Mouse (Mus musculus) testis, adult 2 months (tissue): ENCODE data around the gene Vbp1. TPM values are rescaled to one million over a fixed set of nuclear protein-coding genes. Genes with fewer than 3 reads are reported as not detected.
"Not testable (repeated sequence)": the region's sequence is repeated elsewhere in the genome, so short reads cannot be mapped to it uniquely, and the experiment has no call there.

ENCODE experiments used
- H3K27ac ChIP-seq: fragments of 200-500 bp; 2 replicates; pipeline ENCODE4 v1.5.1; 2012; ENCODE audit warnings: low read depth, low read length; ENCODE audit not compliant: control insufficient read depth, insufficient read depth
- H3K27me3 ChIP-seq: fragments of 200-500 bp; 2 replicates; pipeline ENCODE4 v1.6.1; 2012; ENCODE audit warnings: mild to moderate bottlenecking, low read length, moderate library complexity; ENCODE audit not compliant: control insufficient read depth, insufficient read depth
- H3K36me3 ChIP-seq: fragments of 200-500 bp; 2 replicates; pipeline ENCODE4 v1.6.1; 2012; ENCODE audit warnings: mild to moderate bottlenecking, low read length; ENCODE audit not compliant: control insufficient read depth, insufficient read depth
- H3K4me1 ChIP-seq: fragments of 200-500 bp; 2 replicates; pipeline ENCODE4 v1.6.1; 2012; ENCODE audit warnings: low read length; ENCODE audit not compliant: control insufficient read depth, insufficient read depth
- H3K4me3 ChIP-seq: fragments of 200-500 bp; 2 replicates; pipeline ENCODE4 v1.5.1; 2012; ENCODE audit warnings: low read depth, mild to moderate bottlenecking, low read length, moderate library complexity, mixed read lengths; ENCODE audit not compliant: control insufficient read depth
- CTCF ChIP-seq: fragments of 200-500 bp; IDR thresholded peaks from 2 replicates; pipeline ENCODE4 v1.5.1; 2012; ENCODE audit warnings: low read depth, mild to moderate bottlenecking, inconsistent platforms, low read length, moderate library complexity; ENCODE audit not compliant: control insufficient read depth, insufficient read depth, insufficient replicate concordance
- POLR2A ChIP-seq: fragments of 200-500 bp; IDR thresholded peaks from 2 replicates; pipeline ENCODE4 v1.6.1; 2012; ENCODE audit warnings: low read depth, mild to moderate bottlenecking, inconsistent platforms, low read length, moderate library complexity; ENCODE audit not compliant: control insufficient read depth
- polyA plus RNA-seq: library from polyadenylated mRNA; depleted of rRNA; stranded (reverse); fragments of >200 nt; gene quantifications from 2 replicates; pipeline ENCODE4 v1.2.3, GENCODE M21; 2012; rRNA removed

Gene Vbp1
- 0.99 and 2.0 TPM in 2 replicates for polyA plus RNA-seq

- Histone ChIP-seq H3K36me3 (no peaks in the 10 kb centered on the region), H3K27me3 (no peaks in the 10 kb centered on the region), H3K4me1 (no peaks in the 10 kb centered on the region), H3K4me3 (peak within 1 kb of the TSS; percentile 93), H3K27ac (peak within 1 kb of the TSS; percentile 96)
- TF ChIP-seq POLR2A (peak; percentile 86), CTCF (no peak)
Measured at GRCm38 (mm10) chrX:75514179-75514972, at the start of gene Vbp1. Gene Vbp1 (plus strand): TSS chrX:75514299.

DNA sequence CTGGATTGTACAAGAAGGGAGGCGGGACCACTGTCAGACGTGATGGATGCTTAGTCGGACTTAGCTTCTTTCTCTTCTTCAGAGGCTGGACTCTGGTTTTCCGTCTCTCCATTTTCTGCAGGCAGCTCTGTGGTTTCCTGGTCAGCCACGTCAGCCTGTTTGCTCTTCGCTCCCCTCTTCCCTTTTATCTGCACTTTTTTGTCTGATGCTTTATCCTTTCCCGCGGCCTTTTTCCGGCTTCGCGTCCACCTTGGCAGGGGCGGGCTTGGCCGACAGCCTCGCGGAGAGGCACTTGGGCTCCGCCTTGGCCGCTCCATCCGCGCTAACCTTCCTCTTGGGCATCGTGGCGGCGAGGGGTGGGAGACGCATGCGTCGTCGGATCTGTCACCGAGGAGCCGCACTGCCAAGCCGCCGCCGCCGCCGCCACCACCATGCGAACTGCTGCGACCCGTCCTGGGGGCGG, 38.9 kb upstream of the Vbp1 start:
- not testable (repeated sequence) for H3K27ac ChIP-seq, H3K27me3 ChIP-seq, H3K4me1 ChIP-seq, H3K36me3 ChIP-seq
- H3K4me3 ChIP-seq: peak overlapping the region; percentile 79

- H3K36me3 ChIP-seq: no peaks in the 10 kb centered on the region
- TF ChIP-seq POLR2A: no peak
- no peak for TF ChIP-seq CTCF
- no peaks in the 10 kb centered on the region for H3K4me1 ChIP-seq
- H3K27ac ChIP-seq: no peak overlapping the region
- H3K27me3 ChIP-seq: no peaks in the 10 kb centered on the region
- H3K4me3 ChIP-seq: no peak overlapping the region
Measured at GRCm38 (mm10) chrX:75489886-75490285, 24.2 kb upstream of the Vbp1 start.

- Histone ChIP-seq H3K27me3 (no peaks in the 10 kb centered on the region), H3K27ac (no peak overlapping the region)
Measured at GRCm38 (mm10) chrX:75513787-75514178, 316 bp upstream of the Vbp1 start.

DNA sequence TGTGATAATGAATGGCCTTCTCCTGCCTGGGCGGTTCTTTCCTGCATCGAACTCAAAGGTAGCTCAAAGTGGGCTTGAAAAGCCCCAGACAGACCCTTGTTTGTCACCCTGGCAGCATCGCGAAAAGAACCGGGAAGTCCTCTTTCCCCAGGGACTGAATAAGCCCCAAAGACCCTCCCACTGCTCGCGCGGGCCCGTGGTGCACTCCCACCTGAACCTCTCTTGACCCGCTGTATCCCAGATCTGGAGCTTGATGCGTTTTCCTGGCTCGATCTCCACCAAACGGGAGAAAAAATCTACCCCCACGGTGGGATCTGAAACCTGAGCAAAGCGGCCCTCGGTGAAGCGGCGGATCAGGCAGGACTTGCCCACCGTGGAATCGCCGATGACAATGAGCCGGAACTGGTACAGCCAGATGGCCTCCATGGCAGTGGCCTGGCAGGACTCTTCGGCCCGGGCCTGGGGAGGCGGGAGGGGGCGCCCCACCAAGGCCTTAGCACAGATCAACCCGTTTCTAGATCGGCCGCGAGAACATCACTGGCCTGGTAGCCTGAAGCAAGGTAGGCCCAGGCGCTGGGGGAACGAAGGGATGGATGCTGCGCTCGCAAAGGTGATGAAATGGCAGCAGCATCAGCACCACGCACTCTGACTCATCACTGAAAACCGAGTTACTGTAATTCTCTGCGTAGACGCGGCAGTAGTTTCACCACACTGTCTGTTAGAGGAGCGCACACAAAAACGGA, 63.7 kb downstream of the Vbp1 start, which contains the start of gene Rab39b:
Gene Rab39b, minus strand, starts transcription at position 650 of the 743 bp plus-strand sequence.
- no peaks in the 10 kb centered on the region for H3K36me3 ChIP-seq
- H3K27me3 ChIP-seq: no peaks in the 10 kb centered on the region
- H3K4me3 ChIP-seq: peak within 1 kb of the TSS; percentile 85
- H3K27ac ChIP-seq: no peak within 1 kb of the TSS
- TF ChIP-seq CTCF (no peak), POLR2A (no peak)
- H3K4me1 ChIP-seq: no peaks in the 10 kb centered on the region

More at GRCm38 (mm10) chrX:75513787-75514178, 316 bp upstream of the Vbp1 start:
- TF ChIP-seq POLR2A: no peak
- TF ChIP-seq CTCF: no peak
- no peaks in the 10 kb centered on the region for H3K36me3 ChIP-seq
- peak overlapping the region; percentile 93; the same call in 1 of the 2 replicates for H3K4me3 ChIP-seq
- H3K4me1 ChIP-seq: no peaks in the 10 kb centered on the region

GRCm38 (mm10) chrX:75578539-75578938, 64.4 kb downstream of the Vbp1 start:
- H3K4me1 ChIP-seq: no peaks in the 10 kb centered on the region
- TF ChIP-seq CTCF: no peak
- no peak for TF ChIP-seq POLR2A
- no peaks in the 10 kb centered on the region for H3K36me3 ChIP-seq
- H3K27ac ChIP-seq: no peak overlapping the region
- H3K27me3 ChIP-seq: no peaks in the 10 kb centered on the region
- H3K4me3 ChIP-seq: no peak overlapping the region

Other genes starting within 250 kb of the Vbp1 start
- 1.0 and 1.3 TPM in 2 replicates for gene Fundc2, start 131.9 kb upstream of the Vbp1 start, polyA plus RNA-seq
- 0.12 and 0.14 TPM in 2 replicates for gene F8, start 131.7 kb upstream of the Vbp1 start, polyA plus RNA-seq
- 0.76 and 1.1 TPM in 2 replicates for gene Cmc4, start 97.7 kb upstream of the Vbp1 start, polyA plus RNA-seq
- gene Mtcp1, start 97.7 kb upstream of the Vbp1 start, polyA plus RNA-seq: 1.4 and 1.8 TPM in 2 replicates
- 1.2 and 1.3 TPM in 2 replicates for gene Brcc3, start 97.7 kb upstream of the Vbp1 start, polyA plus RNA-seq
- gene Rab39b, start 63.9 kb downstream of the Vbp1 start, polyA plus RNA-seq: 0.08 and 0.10 TPM in 2 replicates